Mouse (Mus musculus): ENCODE measurements around the gene Dvl2.
"Not testable (repeated sequence)": the region's sequence is repeated elsewhere in the genome, so short reads cannot be mapped to it uniquely, and the experiment has no call there.

The Dvl2 gene

DNA sequence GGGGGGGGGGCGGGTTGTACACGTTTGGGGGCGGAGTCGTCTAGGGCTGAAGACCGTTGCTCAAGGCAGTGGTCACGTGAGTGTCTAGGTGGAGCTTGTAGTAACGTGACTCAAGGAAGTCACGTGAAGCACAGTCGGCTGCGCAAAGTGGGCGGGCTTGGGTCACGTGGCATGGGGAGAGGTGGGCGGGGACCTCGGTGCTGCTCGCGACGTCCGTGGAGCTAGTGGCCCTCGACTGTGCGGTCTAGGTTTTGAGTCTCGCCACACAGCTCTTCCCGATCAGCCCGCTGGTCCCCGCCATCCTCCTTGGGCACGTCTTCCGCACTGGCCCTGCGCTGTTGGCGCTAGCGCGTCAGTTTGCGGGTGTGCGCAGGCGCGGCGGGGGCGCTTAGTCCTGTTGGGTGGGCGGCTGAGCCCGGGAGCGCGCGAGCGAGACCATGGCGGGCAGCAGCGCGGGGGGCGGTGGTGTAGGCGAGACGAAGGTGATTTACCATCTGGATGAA lies at the start of gene Dvl2:
TSS of gene Dvl2 (plus strand) at position 200 of the 503 bp plus-strand sequence.
- peak; percentile 74 to 81 for DNase-seq (ENCODE audit: low spot score in 2 of 2)

DNA sequence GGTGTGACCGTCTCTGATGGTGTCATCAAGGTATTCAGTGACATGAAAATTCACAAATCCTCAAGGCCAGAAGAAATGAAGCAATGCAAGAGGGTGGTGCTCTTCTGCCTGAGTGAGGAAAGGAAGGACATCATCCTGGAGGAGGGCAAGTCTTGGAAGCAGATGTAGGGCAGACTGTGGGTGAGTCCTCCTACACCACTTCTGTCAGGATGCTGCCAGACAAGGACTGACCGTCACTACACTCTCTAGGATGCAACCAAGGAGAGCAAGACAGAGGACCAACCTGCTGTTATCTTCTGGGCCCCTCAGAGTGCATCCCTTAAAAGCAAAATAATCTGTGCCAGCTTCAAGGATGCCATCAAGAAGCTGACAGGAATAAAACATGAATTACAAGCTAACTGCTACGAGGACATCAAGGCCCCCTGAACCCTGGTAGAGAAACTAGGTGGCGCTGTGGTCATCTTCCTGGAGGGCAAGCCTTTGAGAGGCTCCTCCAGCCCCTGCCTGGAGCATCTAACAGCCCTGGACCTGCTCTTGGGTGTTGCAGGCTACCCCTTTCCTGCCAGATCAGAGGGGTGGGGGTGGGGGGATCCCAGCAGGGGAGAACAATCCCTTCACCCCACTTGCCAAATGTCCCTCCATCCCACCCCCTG lies 49.5 kb upstream of the Dvl2 start:
- no peak for DNase-seq (ENCODE audit: low spot score in 2 of 2)

DNA sequence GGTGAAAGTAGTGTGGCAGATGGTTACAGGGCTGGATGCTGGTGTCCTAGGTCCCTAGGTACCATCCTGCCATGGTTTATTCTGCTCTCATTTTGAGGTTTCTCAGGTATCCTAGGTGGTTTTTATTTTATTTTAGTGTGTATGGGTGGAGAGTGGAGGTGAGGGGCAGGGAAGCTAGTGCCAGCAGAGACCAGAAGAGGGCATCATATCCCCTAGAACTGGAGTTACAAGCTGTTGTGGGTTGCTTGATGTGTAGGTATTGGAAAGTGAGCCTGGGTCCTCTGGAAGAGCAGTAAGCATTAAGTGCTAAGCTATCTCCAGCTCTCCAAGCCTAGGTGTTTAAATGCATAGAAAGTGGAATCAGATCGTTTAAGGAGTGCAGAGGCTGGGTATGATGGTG lies 48.1 kb upstream of the Dvl2 start:
- DNase-seq (ENCODE audit: low spot score in 2 of 2) = no peak

DNA sequence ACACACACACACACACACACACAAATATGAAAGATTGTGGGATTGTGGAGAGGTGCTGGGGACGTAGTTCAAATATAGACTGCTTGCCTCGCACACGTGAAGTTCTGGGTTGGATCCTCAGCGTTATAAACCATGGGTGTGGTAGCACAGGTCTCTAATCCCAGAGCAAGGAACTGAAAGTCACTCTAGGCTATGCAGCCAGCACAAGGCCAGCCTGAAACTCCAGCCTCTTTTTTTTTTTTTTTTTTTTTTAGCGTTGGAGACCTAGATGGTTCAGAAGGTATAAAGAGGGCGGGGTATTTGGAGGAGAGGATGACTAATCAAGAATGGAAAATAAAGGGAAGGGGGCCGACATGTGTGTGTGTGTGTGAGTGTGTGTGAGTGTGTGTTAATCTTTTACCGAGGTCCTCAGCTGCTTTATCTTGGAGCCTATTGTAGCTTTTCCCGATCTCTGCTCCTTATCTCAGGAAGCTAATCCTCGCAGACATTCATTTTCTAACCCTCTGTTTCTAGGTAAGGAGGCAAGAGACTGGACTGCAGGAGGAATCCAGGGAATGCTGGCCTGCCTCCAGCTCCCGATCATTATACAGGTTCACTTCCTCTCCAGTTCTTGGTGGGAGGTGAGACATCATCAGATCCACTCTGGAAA lies 47.0 kb upstream of the Dvl2 start:
- DNase-seq (ENCODE audit: low spot score in 2 of 2) = no peak

DNA sequence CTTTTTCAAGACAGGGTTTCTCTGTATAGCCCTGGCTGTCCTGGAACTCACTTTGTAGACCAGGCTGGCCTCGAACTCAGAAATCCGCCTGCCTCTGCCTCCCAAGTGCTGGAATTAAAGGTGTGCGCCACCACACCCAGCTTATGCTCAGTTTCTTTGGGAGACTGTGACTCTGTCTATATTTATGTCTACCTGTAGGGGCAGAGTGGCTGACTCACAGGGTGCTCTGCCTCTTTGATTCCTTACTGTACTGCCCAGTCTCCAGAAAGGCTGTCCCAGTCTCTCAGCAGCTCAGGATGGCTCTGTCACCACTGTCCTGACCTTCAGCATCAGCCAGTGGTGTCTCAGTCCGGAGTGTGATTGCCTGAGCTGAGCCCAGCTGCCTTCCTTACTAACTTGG lies 44.8 kb upstream of the Dvl2 start:
- DNase-seq (ENCODE audit: low spot score in 2 of 2) = not testable (repeated sequence)

DNA sequence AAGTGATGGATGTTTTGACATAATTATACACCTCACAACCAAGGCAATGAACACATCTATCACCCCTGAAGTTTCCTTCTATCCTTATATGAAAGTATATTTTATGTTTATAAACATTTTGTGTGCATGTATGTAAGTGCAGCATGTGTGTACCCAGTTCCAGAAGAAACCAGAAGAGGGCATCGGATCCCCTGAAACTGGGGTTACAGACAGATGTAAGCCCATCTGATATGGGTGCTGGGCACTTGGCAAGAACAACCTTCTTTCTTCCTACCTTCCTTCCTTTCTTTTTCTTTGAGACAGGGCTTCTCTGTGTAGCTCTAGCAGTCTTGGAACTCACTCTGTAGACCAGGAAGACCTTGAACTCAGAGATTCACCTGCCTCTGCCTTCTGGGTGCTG lies 44.2 kb upstream of the Dvl2 start:
- DNase-seq (ENCODE audit: low spot score in 2 of 2) = no peak

DNA sequence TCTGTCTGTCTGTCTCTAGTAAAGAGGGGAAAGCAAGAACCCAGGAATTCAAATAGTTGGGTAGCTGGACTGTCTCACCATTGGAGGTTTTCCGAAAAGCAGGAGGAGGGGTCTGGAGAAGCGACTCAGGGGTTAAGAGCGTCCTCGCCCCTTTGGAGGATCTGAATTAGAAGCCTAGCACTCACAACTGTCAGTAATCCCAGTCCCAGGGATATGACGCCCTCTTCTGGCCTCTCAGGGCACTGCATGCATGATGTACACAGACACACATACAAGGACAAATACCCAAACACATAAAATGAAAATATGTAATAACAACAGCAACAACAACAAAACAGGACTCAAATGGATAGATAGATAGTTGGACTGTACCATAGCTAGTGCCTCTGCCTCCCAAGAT lies 39.8 kb upstream of the Dvl2 start:
- no peak for DNase-seq (ENCODE audit: low spot score in 2 of 2)

DNA sequence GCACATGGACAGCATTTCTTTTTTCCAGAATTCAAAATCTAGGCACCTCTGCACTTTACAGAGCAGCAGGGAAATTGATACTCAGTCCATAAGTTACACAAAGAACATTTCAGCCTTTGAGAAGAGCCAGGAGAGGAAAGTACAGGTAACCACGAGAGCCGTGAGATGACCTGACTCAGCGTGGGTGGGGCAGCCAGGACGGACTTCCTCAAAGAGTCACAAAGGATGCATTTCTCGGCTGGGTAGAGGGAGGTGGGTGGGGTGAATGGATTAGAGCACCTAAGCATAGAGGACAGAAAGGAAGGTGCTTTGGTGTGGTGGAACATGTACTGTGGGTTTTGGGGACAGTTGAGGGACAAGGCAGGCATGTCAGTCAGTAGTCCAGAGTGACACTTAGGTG lies 38.6 kb upstream of the Dvl2 start:
- DNase-seq (ENCODE audit: low spot score in 2 of 2) = no peak

DNA sequence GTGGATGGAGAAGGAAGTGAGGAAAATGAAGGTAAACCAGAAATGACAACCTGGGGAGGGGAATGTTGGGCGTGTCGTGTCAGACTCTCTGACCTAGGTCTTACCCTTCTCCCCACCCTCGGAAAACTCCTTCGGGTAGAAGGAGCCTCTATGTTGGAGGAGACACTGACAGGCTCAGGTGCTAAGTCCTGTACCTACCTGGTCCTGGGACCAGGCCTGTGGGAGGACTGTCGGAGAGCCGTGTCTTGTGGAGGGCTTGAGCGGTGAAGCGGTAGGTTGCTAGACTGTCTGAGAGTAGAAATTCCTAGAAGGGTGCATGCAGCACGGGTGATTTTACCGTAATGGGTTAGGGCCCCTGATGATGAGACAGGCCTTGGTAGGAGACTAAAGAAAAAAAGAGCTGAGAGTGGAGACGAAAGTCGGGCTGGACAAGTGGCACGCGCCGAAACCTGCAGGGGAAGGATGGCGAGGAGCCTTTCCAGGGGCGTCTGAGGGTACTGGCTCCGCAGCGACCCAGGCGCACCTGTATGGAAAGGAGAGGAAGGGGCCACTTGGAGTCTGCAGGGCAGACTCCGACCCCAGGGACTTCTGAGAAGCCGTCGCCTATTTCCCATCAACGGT lies 35.6 kb upstream of the Dvl2 start, which contains the start of gene Cldn7:
TSS of gene Cldn7 (plus strand) at position 130 of the 621 bp plus-strand sequence.
- no peak for DNase-seq (ENCODE audit: low spot score in 2 of 2)

DNA sequence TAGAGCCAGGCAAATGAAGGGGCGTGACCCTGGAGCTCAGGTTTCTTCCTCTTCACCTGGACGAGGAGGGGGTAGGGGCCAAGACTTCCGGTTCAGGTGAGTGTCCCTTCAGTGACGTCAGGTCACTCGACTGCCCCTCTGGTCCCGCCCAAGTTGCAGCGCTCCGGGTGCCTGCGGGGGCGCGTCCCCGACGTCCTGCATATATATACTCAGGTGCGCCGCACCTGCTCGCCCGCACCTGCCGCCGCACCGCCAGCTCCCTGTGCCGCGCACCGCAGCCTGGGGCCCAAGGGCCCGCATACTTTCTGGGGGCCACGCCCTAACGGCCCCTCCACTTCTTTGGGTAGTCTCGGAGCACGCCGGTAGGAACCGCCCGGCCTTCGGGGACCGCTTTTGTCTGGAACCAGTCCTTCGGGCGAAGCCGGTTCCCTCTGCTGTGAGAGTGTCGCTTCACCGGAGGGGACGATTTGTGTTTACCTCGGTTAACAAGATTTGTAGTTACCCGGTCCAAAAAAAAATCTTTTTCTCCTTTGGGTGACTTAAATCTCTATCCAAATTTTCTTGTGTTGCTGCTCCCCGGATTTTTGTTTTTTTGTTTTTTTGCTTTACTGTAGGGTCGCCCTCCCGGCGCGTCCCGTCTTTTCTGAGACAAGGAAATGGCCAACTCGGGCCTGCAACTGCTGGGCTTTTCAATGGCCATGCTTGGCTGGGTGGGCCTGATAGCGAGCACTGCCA lies 35.0 kb upstream of the Dvl2 start:
- DNase-seq (ENCODE audit: low spot score in 2 of 2) = no peak

DNA sequence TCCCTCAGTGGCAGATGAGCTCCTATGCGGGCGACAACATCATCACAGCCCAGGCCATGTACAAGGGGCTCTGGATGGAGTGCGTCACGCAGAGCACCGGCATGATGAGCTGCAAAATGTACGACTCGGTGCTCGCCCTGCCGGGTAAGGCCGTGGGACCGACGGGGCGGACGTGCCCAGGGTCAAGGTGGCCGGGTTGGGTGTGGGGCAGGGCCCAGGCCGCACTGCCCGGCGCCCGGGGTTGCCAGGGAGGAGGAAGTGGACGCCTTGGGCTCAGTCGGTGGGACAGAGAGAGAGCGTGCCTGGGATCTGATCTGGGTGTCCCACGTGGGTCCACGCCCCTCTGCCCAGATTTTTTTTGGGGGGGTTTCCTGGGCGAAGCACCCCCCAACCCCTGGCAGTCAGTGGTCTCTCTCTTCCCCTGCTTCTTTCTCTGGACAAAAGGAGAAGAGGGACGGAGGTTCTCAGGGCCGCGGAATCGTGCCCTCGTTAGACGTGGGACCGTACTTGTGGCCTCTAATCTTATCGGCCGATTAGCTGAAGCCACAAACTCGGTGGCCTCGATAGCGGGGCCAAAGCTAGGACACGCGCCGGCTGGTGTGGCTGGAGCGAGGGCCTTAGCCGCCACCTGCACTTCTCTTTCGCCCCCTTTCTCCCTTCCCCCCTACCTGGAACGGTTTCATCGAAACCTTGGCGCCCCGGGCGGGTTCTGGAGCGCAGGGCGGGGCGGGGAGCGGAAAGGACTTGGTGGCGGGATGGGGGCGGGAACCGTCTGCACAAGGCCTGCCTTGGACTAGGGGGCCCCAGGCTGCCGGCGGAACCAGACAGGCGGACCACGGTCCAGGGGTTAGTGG lies 34.2 kb upstream of the Dvl2 start:
- DNase-seq (ENCODE audit: low spot score in 2 of 2) = no peak

DNA sequence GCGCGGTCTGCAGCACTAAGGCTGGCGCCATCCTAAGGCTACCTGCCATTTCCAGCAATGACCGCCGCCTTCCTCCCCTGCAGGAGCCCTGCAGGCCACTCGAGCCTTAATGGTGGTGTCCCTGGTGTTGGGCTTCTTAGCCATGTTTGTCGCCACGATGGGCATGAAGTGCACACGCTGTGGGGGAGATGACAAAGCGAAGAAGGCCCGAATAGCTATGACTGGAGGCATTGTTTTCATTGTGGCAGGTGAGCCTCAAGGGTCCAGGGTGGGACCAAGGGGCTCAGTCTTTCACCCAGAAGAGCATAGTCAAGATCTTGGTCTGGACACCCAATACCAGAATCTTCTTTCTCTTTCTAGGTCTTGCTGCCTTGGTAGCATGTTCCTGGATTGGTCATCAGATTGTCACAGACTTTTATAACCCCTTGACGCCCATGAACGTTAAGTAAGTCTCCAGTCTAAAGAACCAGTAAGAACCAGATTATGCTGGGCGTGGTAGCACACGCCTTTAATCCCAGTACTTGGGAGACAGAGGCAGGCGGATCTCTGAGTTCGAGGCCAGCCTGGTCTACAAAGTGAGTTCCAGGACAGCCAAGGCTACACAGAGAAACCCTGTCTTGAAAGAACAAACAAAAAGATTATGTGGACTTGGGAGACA lies 33.4 kb upstream of the Dvl2 start:
- DNase-seq (ENCODE audit: low spot score in 2 of 2) = no peak

DNA sequence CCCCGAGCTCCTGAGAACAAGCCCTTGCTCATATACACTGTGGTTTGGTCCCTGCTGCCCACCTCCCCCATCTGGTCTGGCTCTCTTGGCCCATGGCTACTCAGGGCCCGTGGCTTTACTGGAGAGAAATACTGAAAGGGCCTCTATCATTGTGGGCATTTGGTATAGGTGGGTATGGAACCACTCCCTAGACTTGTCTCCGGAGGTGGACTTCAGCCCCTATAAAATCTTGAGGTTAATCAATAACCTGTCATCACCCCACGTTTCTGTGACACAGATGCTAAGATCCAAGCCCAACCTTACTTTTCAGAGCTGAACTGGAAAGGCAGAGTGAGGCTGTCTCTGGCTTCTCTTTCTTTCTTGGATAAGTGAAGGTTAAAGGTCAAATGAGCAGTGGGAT lies 31.6 kb upstream of the Dvl2 start:
- no peak for DNase-seq (ENCODE audit: low spot score in 2 of 2)

DNA sequence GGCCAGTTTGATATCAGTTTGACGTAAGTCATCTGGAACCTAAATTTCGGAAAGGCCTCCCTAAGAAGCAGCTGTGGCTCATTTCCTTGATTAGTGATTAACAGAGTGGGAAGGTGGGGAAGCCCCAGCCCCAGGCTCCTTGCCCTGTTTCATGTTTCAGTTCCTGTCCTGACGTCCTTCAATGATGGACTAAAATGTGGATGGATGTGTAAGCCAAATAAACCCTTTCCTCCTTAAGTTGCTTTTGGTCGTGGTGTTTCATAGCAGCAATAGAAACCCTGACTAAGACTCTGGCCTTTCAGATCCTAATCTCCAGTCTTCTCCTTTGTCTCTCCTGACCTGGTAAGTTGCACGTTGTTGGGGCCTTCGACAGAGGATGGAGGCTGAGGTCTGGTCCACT lies 30.2 kb upstream of the Dvl2 start:
- DNase-seq (ENCODE audit: low spot score in 2 of 2) = no peak

DNA sequence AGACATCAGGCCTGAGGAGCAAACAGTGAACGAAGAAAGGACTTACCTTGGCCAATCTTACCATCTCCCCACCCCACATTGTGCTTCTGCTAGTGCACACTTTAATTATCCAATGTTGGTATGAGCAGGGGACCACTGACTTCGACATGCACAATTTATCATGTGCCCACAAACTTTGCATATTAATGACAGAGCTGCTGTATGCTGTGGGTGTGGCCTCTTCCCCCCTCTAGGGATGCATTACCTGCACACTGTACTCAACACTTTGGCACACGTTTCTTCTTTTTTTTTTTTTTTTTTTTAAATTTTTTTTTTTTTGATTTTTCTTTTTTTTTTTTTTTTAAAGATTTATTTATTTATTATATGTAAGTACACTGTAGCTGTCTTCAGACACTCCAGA lies 29.6 kb upstream of the Dvl2 start:
- no peak for DNase-seq (ENCODE audit: low spot score in 2 of 2)

DNA sequence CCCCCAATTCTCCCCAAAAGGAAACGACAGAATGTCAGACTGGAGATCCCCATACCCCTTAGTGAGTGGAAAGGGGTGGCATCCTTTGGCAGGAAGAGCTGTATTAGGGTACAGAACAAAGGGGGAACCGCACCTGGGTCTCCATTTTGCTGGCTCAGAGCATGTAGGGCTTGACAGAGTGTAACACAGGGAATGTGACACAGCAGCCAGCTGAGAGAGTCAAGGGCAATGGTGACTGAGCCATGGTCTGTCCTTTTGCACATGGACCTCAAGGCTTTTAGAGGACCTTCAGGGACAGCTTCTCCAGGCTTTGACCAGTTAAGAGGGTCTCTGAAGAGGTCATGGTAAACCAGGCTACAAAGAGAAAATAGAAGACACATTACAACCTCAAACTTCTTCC lies 25.5 kb upstream of the Dvl2 start:
- DNase-seq (ENCODE audit: low spot score in 2 of 2) = no peak

DNA sequence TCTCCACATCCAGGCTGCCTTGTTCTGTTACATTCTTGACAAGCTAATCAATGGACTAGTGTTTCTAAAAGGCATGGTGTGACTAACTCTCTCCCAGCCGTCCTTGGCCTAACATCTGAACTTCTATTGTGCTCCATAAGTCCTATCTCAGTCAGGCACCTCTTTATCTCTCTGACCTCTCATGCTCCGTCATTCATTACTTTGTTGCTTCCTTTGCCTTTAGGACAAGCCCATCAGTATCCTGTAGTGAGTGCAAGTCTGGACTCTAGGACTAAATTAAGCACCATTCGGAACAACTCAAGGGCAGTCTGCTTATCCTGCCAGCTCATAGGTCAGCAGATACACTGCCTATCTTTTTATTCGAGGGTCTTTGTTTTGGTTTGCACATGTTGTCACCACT lies 24.1 kb upstream of the Dvl2 start:
- DNase-seq (ENCODE audit: low spot score in 2 of 2) = no peak

DNA sequence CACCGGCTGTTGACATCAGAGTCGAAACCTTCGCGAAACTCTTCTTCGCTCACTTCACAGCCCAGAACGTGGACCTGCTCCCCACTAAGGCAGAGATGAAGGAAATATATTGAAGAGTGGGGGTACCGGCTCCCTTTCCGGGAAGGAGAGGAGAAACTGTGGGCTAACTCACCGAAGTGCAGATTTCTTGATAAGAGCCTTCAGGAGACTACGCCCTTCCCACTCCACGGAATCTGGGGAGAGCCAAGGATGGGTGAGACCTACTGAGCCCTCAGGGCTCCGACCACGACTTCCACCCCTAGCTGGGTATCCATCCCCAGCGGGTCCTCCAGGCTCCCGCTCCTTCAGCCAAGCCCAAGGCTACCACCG lies 20.6 kb upstream of the Dvl2 start:
- DNase-seq (ENCODE audit: low spot score in 2 of 2) = no peak

DNA sequence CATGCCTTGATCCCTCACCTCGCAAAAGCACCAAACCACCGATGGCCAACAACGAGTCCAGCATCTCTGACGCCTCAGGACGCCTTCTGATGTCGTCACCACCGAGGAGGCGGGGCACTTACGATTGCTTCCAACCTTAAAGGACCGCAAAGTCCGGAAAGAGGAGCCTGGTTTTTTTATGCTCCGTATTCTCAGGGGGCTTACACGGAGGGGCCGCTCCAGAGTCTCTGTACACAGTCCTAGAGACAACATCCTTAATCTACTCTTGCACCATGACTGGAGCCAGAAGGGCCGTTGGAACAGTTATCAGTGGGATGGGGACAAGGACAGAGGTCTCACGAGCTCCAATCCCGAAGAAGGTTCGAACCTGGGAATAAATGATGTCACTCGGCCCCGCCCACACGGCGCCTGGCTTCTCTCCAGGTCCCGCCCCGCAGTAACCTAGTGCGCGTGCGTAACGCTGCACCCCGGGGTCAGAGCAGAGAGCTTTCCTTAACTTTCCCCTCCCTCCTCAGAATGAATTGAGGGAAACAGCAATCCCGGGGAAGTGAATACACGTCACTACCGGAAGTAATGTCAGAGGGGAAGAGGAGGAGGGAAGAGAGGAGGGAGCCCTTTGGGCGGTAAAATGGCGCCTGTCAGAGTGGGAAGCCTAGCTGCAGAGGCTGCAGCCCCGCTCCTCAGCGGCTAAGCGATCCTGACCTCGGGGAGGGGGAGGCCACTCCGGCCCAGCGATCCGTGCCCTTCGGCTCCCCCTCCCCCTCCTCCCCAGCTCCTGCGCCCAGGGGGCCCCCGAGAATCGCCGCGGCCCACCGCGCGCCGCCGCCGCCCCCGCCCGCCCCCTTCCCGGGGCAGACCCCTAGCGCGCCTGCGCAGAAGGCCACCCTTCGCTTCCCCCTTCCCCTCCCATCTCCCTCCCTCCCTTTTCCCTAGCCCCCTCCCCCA lies 19.9 kb upstream of the Dvl2 start:
- DNase-seq (ENCODE audit: low spot score in 2 of 2) = peak; percentile 89 to 93
